In the genomic region with DNA sequence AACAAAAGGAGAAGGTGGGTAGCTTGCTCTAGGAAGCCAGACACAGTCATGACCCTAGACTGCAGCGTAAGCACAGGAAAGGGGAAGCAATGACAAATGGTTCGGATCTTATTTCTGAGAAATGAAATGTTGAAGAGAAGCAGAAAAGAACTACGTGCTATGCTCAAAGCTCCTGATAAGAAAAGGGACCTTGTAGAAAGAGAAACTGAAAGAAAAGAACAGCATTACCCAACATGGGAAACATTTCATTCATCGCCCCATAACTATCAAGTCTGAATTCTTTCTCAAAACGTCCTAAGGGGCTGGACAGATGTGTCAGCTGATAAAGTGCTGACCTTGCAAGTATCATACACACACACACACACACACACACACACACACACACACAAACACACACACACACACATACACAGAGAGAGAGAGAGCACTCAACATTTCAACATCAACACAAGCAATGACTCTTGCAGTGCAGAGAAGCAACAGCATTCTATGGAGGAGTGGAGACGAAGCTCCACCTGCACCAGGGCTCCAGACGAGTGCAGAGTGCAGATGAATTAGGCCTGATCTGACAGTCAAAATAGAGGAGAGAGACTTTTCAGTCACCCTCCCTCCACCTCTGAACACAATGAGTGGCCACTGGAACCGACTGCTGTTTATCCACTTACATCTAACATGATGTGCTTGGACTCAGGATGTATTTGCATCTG, we compare ENCODE assay signal across 20 mouse cellular contexts. TPM values are rescaled to one million over a fixed set of nuclear protein-coding genes. Genes with fewer than 3 reads are reported as not detected.
A peak's percentile ranks its signal among the peaks of the same experiment; 100 is the strongest.
DNase-seq lines count a peak whose midpoint lies in the region; ATAC-seq and TF ChIP-seq lines count a peak whose summit lies in the region.
"Had no signal": no experiment of that assay in that cellular context is flagged by ENCODE, and none has a peak within 500 bp of the region (broad histone marks: within the 10 kb centered on the region; RNA-seq: fewer than 3 reads in every experiment).

No protein-coding gene starts in this region.

- no peak for TF ChIP-seq POLR2A in MEL (IDR thresholded peaks at IDR 0.05; ENCODE audit: control insufficient read depth in 1 of 2, insufficient read depth in 1 of 2, low read depth in 1 of 2, low read length in 2 of 2, poor library complexity in 1 of 2)
- TF ChIP-seq POLR2A in small intestine, adult 2 months (IDR thresholded peaks at IDR 0.05; ENCODE audit: low read depth, low read length): no peak

- TF ChIP-seq RAD21 in MEL (IDR thresholded peaks at IDR 0.05; ENCODE audit: low read depth, low read length): no peak

- no peak for TF ChIP-seq CTCF in lung, embryonic 14.5 days (IDR thresholded peaks at IDR 0.05; ENCODE audit: low read depth)
- TF ChIP-seq CTCF in MEL (IDR thresholded peaks at IDR 0.05 in 2 of 3, conservative IDR thresholded peaks at IDR 0.05 in 1 of 3; ENCODE audit: control insufficient read depth in 1 of 3, insufficient read depth in 1 of 3, low read depth in 2 of 3, low read length in 3 of 3, poor library complexity in 1 of 3, severe bottlenecking in 1 of 3): no peak
- no peak for TF ChIP-seq CTCF in small intestine, adult 2 months (IDR thresholded peaks at IDR 0.05; ENCODE audit: extremely low read depth, insufficient read length, insufficient replicate concordance, low read depth, low read length)

- H3K4me1 ChIP-seq in lung, embryonic 14.5 days (ENCODE audit: insufficient read depth): no peaks in the 10 kb centered on the region
- H3K4me1 ChIP-seq in MEL (ENCODE audit: control insufficient read depth in 1 of 2, insufficient read depth in 2 of 2, low read length in 2 of 2): peaks cover 9 to 16% of the 10 kb centered on the region in 2 experiments
- H3K4me1 ChIP-seq in small intestine, adult 2 months (ENCODE audit: control insufficient read depth, insufficient read depth, insufficient read length, low read length): peaks cover 8% of the 10 kb centered on the region; the same call in 1 of the 2 replicates
- H3K4me1 ChIP-seq: embryonic facial prominence, embryonic 13.5 days; forebrain, embryonic 12.5 days; heart, embryonic 13.5 days; liver, embryonic 13.5 days; midbrain, embryonic 15.5 days; neural tube, embryonic 15.5 days; stomach, embryonic 15.5 days had no signal

- H3K9me3 ChIP-seq in lung, embryonic 14.5 days (ENCODE audit: low read depth, low read length): no peaks in the 10 kb centered on the region
- H3K9me3 ChIP-seq in MEL (replicated peaks; ENCODE audit: insufficient read depth, low read length): no peaks in the 10 kb centered on the region
- H3K9me3 ChIP-seq: embryonic facial prominence, embryonic 13.5 days; forebrain, embryonic 12.5 days; heart, embryonic 13.5 days; liver, embryonic 13.5 days; midbrain, embryonic 15.5 days; neural tube, embryonic 15.5 days; stomach, embryonic 15.5 days had no signal

- WGBS in lung, embryonic 14.5 days: 48% methylated on average over 8 of the region's 8 CpGs
- WGBS in small intestine, adult 2 months: 36% methylated on average over 8 of the region's 8 CpGs

- no peaks in the 10 kb centered on the region for H3K79me2 ChIP-seq in MEL (ENCODE audit: control insufficient read depth, insufficient read depth, low read length, poor library complexity)

- H3K4me3 ChIP-seq in lung, embryonic 14.5 days (ENCODE audit: low read depth, low read length): no peak overlapping the region
- peak overlapping the region; percentile 50 to 65 for H3K4me3 ChIP-seq in MEL (ENCODE audit: control insufficient read depth in 1 of 2, insufficient read depth in 1 of 2, low read depth in 2 of 2, low read length in 2 of 2)
- H3K4me3 ChIP-seq in small intestine, adult 2 months (ENCODE audit: low read depth, low read length): no peak overlapping the region
- H3K4me3 ChIP-seq: embryonic facial prominence, embryonic 13.5 days; forebrain, embryonic 12.5 days; heart, embryonic 13.5 days; liver, embryonic 13.5 days; midbrain, embryonic 15.5 days; neural tube, embryonic 15.5 days; stomach, embryonic 15.5 days had no signal

- no peaks in the 10 kb centered on the region for H3K27me3 ChIP-seq in lung, embryonic 14.5 days (ENCODE audit: insufficient read depth, low read length)
- H3K27me3 ChIP-seq in MEL (ENCODE audit: control insufficient read depth in 1 of 2, insufficient read depth in 2 of 2, low read length in 2 of 2): no peaks in the 10 kb centered on the region
- no peaks in the 10 kb centered on the region for H3K27me3 ChIP-seq in small intestine, adult 2 months (ENCODE audit: control insufficient read depth, insufficient read depth, low read length)
- H3K27me3 ChIP-seq: embryonic facial prominence, embryonic 13.5 days; forebrain, embryonic 12.5 days; liver, embryonic 13.5 days; midbrain, embryonic 15.5 days; neural tube, embryonic 15.5 days; stomach, embryonic 15.5 days had no signal

- no peak for TF ChIP-seq EP300 in MEL (IDR thresholded peaks at IDR 0.05; ENCODE audit: low read depth in 1 of 2, low read length in 2 of 2)

- DNase-seq in lung, embryonic 14.5 days: peak; percentile 7
- DNase-seq in lung, postnatal 14 days: no peak
- peak; percentile 78 for DNase-seq in MEL (ENCODE audit: low read depth, low spot score)
- no peak for DNase-seq in kidney, postnatal 14 days
- DNase-seq in neural tube, embryonic 10.5 days (ENCODE audit: extremely low spot score, low spot score): no peak
- DNase-seq: cerebellum, adult 9-10 months; kidney, adult 9 months; layer of hippocampus, adult 9-11 months; liver, embryonic 13.5 days; right cerebral cortex, postnatal 25 days; thymus, postnatal 4 days had no signal

- no peaks in the 10 kb centered on the region for H3K36me3 ChIP-seq in lung, embryonic 14.5 days (ENCODE audit: insufficient read depth)
- H3K36me3 ChIP-seq in MEL (ENCODE audit: control insufficient read depth in 1 of 2, insufficient read depth in 2 of 2, low read length in 2 of 2): peaks cover 0 to 6% of the 10 kb centered on the region in 2 experiments; a peak in 2 of 4 replicates
- no peaks in the 10 kb centered on the region for H3K36me3 ChIP-seq in small intestine, adult 2 months (ENCODE audit: control insufficient read depth, insufficient read depth, low read length)
- H3K36me3 ChIP-seq: embryonic facial prominence, embryonic 13.5 days; forebrain, embryonic 12.5 days; heart, embryonic 13.5 days; liver, embryonic 13.5 days; midbrain, embryonic 15.5 days; neural tube, embryonic 15.5 days; stomach, embryonic 15.5 days had no signal

- no peak overlapping the region for H3K9ac ChIP-seq in lung, embryonic 14.5 days
- peak overlapping the region; percentile 26 for H3K9ac ChIP-seq in MEL (ENCODE audit: control insufficient read depth, low read depth, low read length, poor library complexity, severe bottlenecking)
- H3K9ac ChIP-seq: embryonic facial prominence, embryonic 13.5 days; forebrain, embryonic 12.5 days; heart, embryonic 13.5 days; hindbrain, embryonic 14.5 days; liver, embryonic 13.5 days; midbrain, embryonic 15.5 days; neural tube, embryonic 15.5 days; stomach, embryonic 15.5 days had no signal

- no peak overlapping the region for H3K4me2 ChIP-seq in lung, embryonic 14.5 days
- H3K4me2 ChIP-seq: embryonic facial prominence, embryonic 13.5 days; forebrain, embryonic 12.5 days; heart, embryonic 13.5 days; hindbrain, embryonic 14.5 days; liver, embryonic 13.5 days; midbrain, embryonic 15.5 days; neural tube, embryonic 15.5 days; stomach, embryonic 15.5 days had no signal

- no peak for ATAC-seq in lung, embryonic 14.5 days (ENCODE audit: insufficient read depth)
- peak; percentile 82 for ATAC-seq in inflammation-experienced regulatory T-cells, adult 6 months
- ATAC-seq: midbrain, embryonic 15.5 days had no signal

- H3K27ac ChIP-seq in lung, embryonic 14.5 days (ENCODE audit: low read depth): no peak overlapping the region
- H3K27ac ChIP-seq in MEL (ENCODE audit: control insufficient read depth, low read depth, low read length): peak overlapping the region; percentile 19; the same call in 1 of the 2 replicates
- H3K27ac ChIP-seq in small intestine, adult 2 months (ENCODE audit: insufficient read depth, low read depth, low read length): peak overlapping the region; percentile 58
- H3K27ac ChIP-seq: embryonic facial prominence, embryonic 13.5 days; forebrain, embryonic 12.5 days; heart, embryonic 13.5 days; hindbrain, embryonic 14.5 days; liver, embryonic 13.5 days; midbrain, embryonic 15.5 days; neural tube, embryonic 15.5 days; stomach, embryonic 15.5 days had no signal

TF ChIP-seq in MEL, 35 proteins besides CTCF, POLR2A, EP300 and RAD21 (continues in another document):
- TF ChIP-seq NRF1 (IDR thresholded peaks at IDR 0.05; ENCODE audit: insufficient read depth, low read depth, low read length, poor library complexity, severe bottlenecking): no peak
- no peak for TF ChIP-seq MYC (IDR thresholded peaks at IDR 0.05; ENCODE audit: low read depth, low read length)
- TF ChIP-seq MAX (IDR thresholded peaks at IDR 0.05; ENCODE audit: low read length): no peak
- no peak for TF ChIP-seq ZC3H11A (IDR thresholded peaks at IDR 0.05; ENCODE audit: low read depth, low read length)
- TF ChIP-seq ELF1 (IDR thresholded peaks at IDR 0.05; ENCODE audit: low read depth, low read length): no peak
- no peak for TF ChIP-seq ZKSCAN1 (IDR thresholded peaks at IDR 0.05; ENCODE audit: low read depth, low read length)
- TF ChIP-seq USF1 (IDR thresholded peaks at IDR 0.05; ENCODE audit: low read depth, low read length): no peak
- 0 out of 2 replicates have a peak, but pooled peaks have one; percentile 27 for TF ChIP-seq HCFC1 (IDR thresholded peaks at IDR 0.05; ENCODE audit: low read depth, low read length)
- no peak for TF ChIP-seq ZNF384 (IDR thresholded peaks at IDR 0.05; ENCODE audit: low read depth, low read length)
- TF ChIP-seq RCOR1 (IDR thresholded peaks at IDR 0.05; ENCODE audit: low read depth, low read length): no peak
- TF ChIP-seq GABPA (IDR thresholded peaks at IDR 0.05; ENCODE audit: low read depth, low read length): no peak
- TF ChIP-seq MAFK (IDR thresholded peaks at IDR 0.05; ENCODE audit: borderline replicate concordance, low read depth, low read length): peak; percentile 85
- peak; percentile 89 for TF ChIP-seq ETS1 (IDR thresholded peaks at IDR 0.05; ENCODE audit: low read depth, low read length)
- no peak for TF ChIP-seq CHD2 (IDR thresholded peaks at IDR 0.05; ENCODE audit: low read length)
- TF ChIP-seq E2F4 (IDR thresholded peaks at IDR 0.05; ENCODE audit: borderline replicate concordance, low read depth, low read length): no peak
- no peak for TF ChIP-seq MYB (IDR thresholded peaks at IDR 0.05; ENCODE audit: low read depth, low read length)
- no peak for TF ChIP-seq USF2 (IDR thresholded peaks at IDR 0.05; ENCODE audit: borderline replicate concordance in 1 of 2, insufficient read depth in 1 of 2, low read depth in 1 of 2, low read length in 2 of 2)

RNA-seq across cellular contexts. Expression of a gene that starts 23.4 kb away (rescaled TPM):
- 31.7 and 33.7 TPM in 2 replicates for polyA plus RNA-seq in lung, embryonic 14.5 days (2014; fragmentation: Nextera tagmentation; extraction: Ambion mirVana)
- total RNA-seq in MEL (2012; rRNA removed): 23.0 and 33.8 TPM in 2 replicates
- polyA plus RNA-seq in MEL (2012; ENCODE audit: insufficient read depth in 1 of 2, insufficient read length in 2 of 2, low read depth in 1 of 2, low replicate concordance in 2 of 2, missing spikeins in 1 of 2): 10 to 100 TPM; 40.9 to 74.6 TPM
- 10 to 100 TPM; 31.6 to 32.8 (median 32.4) TPM for polyA plus RNA-seq in inflammation-experienced regulatory T-cells, adult 6 months (2017; shearing (Covaris generic))
- polyA plus RNA-seq in small intestine, adult 2 months (2012; rRNA removed): 3.1 and 7.9 TPM in 2 replicates

Comparison
In these comparisons a context has a peak if more than half of its experiments do, and no peak if none do; other contexts are left out.
1. DNase-seq: peak in lung, embryonic 14.5 days (single experiment) and MEL (single experiment); none in lung, postnatal 14 days (single experiment), kidney, postnatal 14 days (single experiment) and neural tube, embryonic 10.5 days (single experiment).
2. H3K4me3 ChIP-seq: peak in MEL (2 of 2); none in lung, embryonic 14.5 days (single experiment) and small intestine, adult 2 months (single experiment).